Mouse (Mus musculus) lung, postnatal 25 days (tissue): ENCODE data around the gene Prss44.
"Not testable (repeated sequence)": the region's sequence is repeated elsewhere in the genome, so short reads cannot be mapped to it uniquely, and the experiment has no call there.

Experiments
- DNase-seq: peaks from one replicate; pipeline ENCODE4 v3.0.0; 2022; ENCODE audit warnings: low spot score

Gene Prss44

GRCm38 (mm10) chr9:110813789-110814188 is at the start of gene Prss44:
TSS of gene Prss44 (plus strand) at chr9:110813994.
- DNase-seq: no peak

DNA sequence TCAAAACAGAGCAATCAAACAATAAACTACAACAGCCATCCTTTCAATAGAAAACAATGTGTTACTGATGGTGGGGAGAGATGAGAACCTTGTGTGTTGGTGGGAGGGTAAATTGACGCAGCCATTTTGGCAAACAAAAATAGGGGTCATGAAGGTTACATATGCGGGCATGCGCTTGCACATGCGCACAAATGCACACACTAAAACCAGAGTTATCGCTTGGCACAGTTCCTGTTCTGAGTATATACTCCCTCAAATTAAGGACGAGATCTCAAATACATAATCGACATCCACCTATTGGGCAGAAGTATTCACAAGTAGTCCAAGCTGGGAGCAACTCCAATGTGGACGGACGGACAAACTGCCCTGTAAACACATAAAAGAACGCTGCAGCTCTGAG is 41.5 kb upstream of the Prss44 start:
- no peak for DNase-seq

DNA sequence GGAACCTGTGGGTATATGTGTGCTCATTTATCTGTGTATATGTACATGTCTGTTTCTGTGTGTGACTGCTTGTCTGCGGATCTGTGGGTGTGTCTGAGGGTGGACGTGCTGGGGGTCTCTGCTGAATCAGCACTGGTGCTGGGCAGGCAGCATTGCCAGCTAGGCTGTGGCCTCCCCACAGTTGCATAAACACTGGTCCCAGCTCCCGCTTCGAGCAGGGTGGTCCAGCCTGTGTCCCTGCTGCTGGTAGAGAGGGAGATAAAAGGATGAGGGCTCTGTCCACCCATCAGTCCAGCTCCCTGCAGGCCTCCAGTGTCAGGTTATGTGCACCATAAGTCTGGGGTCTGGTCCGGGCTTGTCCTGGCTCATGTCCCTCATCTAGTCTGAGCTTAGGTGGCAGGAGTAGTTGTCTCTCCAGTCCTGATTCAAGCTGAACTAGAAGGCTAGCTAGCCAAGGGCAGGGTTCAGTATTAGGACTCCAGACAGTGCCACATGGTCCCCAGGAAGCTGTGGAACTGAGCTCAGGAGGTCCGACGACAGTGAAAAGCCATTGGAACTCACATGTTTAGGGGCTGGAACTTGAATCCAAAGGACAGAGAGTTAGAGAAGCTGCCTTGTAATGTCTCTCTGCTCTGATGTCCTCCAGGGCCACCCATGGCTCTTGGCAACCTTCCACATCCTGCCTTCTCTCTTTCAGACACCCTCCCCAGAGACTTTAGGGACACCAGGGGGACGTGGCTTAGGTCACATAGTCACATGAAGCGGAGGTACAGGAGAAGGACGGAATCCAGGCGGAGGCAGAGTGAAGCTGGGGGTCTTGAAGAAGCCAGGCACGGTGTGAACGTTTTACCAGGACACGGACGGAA is 39.2 kb upstream of the Prss44 start:
- no peak for DNase-seq

DNA sequence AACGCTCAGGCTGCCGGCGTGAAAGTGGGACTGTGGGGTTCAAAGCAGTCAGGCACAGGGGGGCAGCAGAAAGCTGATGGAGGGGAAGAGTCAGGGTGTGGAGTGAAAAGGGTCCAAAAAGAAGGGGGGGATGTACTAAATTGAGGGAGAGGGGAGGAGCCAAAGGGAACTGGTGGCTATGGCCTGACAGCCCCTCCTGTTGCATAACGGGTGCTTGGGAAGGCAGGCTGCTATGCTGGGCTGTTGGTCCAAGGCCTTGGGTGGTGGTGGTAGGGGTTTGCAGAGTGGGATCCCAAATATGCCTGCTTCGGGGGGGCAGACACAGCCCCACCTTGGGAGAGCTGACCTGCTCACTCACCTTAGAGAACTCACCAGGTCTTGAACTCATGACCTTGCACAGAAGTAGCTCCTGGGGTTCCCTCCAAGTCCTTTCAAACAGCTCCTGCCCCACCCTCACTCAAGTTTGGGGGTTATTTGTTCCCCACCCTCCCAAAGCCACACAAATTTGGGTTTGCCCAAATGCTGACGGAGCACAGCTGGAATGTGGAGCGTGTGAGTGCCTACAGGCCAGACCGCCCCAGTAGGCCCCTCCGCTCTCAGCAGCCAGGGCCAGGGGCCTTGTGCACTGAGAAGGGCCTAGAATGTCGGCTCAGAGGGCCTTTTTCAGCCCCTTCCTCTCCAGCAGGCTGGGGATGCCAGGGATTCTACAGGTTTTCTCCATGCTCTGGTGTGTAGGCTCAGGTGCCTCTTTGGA is 38.3 kb upstream of the Prss44 start:
- DNase-seq: no peak

GRCm38 (mm10) chr9:110778100-110778499 is 35.7 kb upstream of the Prss44 start:
- DNase-seq: no peak

DNA sequence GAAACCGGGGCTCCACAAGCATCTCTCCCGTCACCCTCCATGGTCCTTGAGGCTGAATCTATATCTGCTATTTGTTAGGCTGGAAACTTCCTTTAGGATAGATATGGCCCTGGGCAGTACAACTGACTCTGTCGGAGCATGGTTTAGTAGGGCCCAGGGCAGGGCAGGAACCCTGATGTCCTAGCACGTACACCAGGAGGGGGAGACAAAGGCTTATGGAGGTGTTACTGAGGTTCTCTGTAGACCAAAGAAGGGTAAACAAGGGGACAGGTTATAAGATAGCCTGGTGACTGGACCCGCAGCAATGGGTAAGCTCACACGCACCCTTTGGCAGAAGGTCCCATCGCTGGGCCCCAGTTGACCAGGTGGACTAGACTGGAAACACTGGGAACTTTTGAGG is 35.2 kb upstream of the Prss44 start:
- no peak for DNase-seq

- DNase-seq: no peak
These were observed 34.4 kb upstream of the Prss44 start for GRCm38 (mm10) chr9:110779242-110779913.

GRCm38 (mm10) chr9:110781256-110781721 is 32.5 kb upstream of the Prss44 start:
- DNase-seq: peak; percentile 94

DNA sequence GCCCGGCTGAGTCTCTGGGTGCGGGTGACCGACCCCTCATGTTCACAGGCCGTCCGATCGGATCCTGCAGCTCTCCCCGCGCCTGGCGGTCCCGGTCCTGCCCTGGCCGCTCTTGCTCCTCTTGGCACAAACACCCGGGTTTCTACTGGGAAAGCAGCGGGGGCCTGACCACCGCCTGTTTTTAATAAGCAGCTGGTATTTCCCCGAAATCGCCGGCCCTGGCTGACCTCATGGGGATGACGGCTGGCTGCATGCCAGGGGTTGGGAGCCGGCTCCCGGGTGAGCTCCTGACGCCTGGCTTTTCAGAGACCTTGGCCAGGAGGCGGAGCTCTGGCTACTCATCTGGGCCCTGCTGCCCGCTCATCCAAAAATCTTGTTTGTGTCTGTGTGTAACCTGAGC is 32.1 kb upstream of the Prss44 start:
- DNase-seq: peak; percentile 87

DNA sequence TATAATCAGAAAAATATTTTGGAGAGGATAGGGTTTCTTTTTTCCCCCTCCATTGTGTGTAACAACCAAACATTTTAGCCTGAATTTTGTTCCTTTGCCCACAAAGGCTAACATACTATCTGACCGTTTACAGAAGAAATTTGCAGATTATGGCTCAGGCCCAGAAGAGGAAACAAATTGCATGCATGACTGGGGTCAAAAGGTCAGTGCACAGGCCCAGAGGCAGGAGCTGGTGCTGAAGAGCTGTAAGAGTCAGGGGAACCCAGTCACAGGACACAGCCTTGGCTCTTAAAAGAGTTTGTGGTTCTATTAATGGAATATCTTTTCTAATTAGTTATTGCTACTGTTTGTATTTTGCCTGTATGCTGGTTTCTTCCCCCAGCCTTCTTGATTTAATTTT is 30.2 kb upstream of the Prss44 start:
- DNase-seq: no peak

DNA sequence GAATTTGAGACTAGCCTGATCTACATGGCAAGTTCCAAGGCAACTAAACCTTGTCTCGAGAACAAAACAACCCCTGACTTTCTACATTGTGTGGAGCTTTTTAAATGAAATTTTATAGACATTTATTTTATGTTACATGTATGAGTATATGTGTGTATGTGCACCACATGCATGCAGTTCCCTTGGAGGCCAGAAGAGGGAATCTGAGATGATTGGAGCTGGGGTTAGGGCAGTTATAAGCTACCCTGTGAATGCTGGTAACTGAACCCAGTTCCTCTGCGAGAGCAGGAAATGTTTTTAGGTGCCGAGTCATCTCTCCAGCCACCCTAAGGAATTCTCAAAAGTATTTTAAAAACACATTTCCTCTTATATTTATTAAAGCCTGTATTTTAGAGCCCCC is 25.6 kb upstream of the Prss44 start:
- DNase-seq: no peak

DNA sequence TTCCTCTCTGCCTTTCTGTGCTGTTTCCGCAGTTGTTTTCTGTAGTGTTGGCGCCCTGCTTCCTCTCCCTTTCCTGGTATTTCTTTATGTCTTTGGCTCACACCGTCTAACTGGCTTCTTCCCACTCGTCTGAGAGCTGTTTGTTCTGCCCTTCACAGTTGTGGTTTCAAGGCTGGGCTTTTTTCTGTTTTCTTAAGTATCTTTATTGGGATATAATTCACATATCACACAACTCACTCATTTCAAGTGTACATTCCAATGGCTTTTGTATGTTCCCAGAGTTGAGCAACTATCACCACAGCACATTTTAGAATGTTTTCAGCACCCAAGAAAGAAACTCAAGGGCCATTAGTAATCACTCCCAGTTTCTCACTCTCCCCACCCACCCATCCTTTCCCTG is 23.3 kb upstream of the Prss44 start:
- peak; percentile 73 for DNase-seq

DNA sequence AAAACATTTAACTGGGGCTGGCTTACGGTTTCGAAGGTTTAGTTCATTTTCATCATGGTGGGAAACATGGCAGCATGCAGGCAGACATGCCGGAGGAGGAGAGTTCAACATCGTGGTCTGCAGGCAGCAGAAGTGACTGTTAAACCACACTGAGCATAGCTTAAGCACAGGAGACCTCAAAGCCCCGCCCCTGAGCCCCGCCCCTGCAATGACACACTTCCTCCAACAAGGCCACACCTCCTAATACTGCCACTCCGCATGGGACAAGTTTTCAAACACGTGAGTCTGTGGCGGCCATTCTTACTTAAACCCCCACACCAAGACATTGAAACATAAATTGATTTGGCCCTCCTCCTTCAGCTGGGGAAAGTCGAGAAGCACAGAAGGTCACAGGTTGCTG is 16.8 kb upstream of the Prss44 start:
- DNase-seq: no peak

- DNase-seq: no peak
These were observed 15.9 kb upstream of the Prss44 start, which contains the start of gene Prss42 for GRCm38 (mm10) chr9:110797866-110798265. TSS of gene Prss42 (plus strand) at chr9:110798166.

DNA sequence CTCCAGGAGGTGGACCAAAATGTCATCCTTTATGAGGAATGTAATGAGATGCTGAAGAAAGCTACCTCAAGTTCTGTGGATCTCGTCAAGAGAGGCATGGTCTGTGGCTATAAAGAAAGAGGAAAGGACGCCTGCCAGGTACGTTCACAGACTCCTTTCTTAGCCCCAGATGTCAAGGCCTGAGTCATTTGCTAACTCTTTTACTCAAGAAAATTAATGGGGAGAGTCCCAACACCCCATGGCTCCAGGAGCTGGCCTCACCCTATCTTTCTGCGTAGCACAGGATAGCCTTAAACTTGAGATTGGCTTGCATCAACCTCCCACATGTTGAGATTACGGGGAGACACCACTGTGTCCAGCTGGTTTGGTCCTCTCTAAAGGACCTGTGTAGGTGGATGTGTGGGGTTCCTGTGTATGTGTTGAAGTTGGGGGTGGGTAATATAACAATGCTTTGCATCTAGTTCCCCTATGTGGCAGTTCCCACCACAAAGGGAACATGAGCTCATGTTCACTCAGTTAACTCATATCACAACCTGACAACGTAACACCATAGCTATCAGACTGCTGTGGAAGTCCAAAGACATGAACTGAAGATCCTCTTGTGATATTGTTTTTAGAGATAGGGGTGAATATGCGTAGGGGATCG is 12.8 kb upstream of the Prss44 start:
- DNase-seq: no peak

GRCm38 (mm10) chr9:110803294-110803693 is 10.5 kb upstream of the Prss44 start:
- DNase-seq: no peak

DNA sequence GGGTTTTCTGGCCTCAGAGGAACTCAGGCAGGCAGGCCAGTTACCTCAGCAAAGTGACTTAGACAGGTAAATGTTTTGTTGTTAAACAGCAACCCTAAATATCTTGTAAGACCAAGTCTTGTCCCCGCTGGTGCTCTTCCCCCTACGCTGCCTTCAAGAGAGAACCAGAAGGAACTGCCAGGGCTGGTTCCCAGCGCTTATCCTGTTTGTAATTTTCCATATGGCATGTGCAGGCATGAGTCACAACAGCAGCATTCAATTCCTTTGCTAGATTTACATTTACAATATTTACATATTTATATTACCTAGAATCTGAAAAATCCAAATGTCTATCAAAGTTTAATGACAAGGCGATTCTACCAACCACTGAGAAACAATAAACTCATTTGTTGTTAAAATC is 3.7 kb upstream of the Prss44 start:
- DNase-seq: no peak

- not testable (repeated sequence) for DNase-seq
These were observed 6.8 kb downstream of the Prss44 start for GRCm38 (mm10) chr9:110820546-110820945.

GRCm38 (mm10) chr9:110821436-110821835 is 7.6 kb downstream of the Prss44 start:
- DNase-seq: no peak

GRCm38 (mm10) chr9:110825426-110825825 is 11.6 kb downstream of the Prss44 start:
- no peak for DNase-seq

DNA sequence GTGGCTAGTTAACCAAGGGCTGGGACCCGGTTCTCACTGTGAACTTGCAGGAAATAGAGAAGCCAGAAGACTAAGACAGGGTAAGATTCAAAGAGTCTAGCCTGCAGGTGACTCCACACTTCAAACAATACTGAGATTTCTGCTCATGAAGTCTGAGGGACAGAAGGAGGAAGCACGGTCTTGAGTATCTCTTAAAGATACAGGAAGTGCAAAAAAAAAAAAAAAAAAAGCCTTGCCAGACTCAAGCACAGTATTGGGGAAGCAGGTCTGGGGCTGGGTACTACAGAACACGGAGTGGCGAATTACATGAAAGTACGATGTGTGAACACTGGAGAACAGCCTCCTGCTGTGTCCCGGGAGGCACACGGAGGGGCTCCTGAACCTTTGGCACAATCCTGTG is 12.0 kb downstream of the Prss44 start:
- DNase-seq: no peak

DNA sequence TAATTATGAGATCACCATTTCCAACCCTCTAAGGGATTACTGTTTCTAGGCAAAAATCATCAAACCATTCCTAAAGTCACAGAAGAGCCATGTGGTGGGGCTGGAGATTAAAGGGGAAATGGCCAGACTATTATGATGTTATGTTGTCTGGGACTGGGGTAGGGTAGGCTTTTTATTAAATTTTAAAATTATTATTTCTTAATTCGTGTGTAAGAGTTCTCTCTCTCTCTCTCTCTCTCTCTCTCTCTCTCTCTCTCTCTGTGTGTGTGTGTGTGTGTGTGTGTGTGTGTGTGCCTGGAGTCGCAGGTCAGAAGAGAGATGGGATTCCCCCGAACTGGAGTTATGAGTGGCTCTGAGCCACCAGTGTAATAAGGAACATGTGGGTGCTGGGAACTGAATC is 12.6 kb downstream of the Prss44 start, which contains the start of gene Prss43:
TSS of gene Prss43 (plus strand) at position 301 of the 400 bp plus-strand sequence.
- DNase-seq: no peak
